Mouse (Mus musculus) MEL (cell line): ENCODE data around the gene Fhit. TPM values are rescaled to one million over a fixed set of nuclear protein-coding genes. Genes with fewer than 3 reads are reported as not detected.

ENCODE experiments used
- DNase-seq: peaks from one replicate; pipeline ENCODE4 v3.0.0; 2011; ENCODE audit warnings: low read depth, low spot score
- H3K27ac ChIP-seq: 2 replicates; pipeline ENCODE4 v1.5.1; 2012; ENCODE audit warnings: low read depth, mild to moderate bottlenecking, control low read depth, low read length, moderate library complexity; ENCODE audit not compliant: control insufficient read depth
- H3K27me3 ChIP-seq, 2 experiments: fragments of 150-350 bp in 1 of 2; sonication (generic) in 1 of 2; 2 replicates each; pipeline ENCODE4 v1.6.1; 2012; ENCODE audit warnings: low read length in 2 of 2, mild to moderate bottlenecking in 2 of 2, improper control_type of control experiment in 1 of 2, moderate library complexity in 1 of 2; ENCODE audit not compliant: insufficient read depth in 2 of 2, control insufficient read depth in 1 of 2
- H3K36me3 ChIP-seq, 2 experiments: 2 replicates each; pipeline ENCODE4 v1.6.1; 2012 to 2014; ENCODE audit warnings: low read length in 2 of 2, improper control_type of control experiment in 1 of 2, inconsistent platforms in 1 of 2, mild to moderate bottlenecking in 1 of 2; ENCODE audit not compliant: insufficient read depth in 2 of 2, control insufficient read depth in 1 of 2
- H3K4me1 ChIP-seq, 2 experiments: fragments of 150-350 bp in 1 of 2; sonication (generic) in 1 of 2; 2 replicates each; pipeline ENCODE4 v1.6.1; 2012; ENCODE audit warnings: low read length in 2 of 2, improper control_type of control experiment in 1 of 2, mild to moderate bottlenecking in 1 of 2; ENCODE audit not compliant: insufficient read depth in 2 of 2, control insufficient read depth in 1 of 2
- H3K4me3 ChIP-seq, 2 experiments: fragments of 150-350 bp in 1 of 2; sonication (generic) in 1 of 2; 2 replicates each; pipeline ENCODE4 v1.5.1; 2012; ENCODE audit warnings: low read depth in 2 of 2, low read length in 2 of 2, mild to moderate bottlenecking in 2 of 2, moderate library complexity in 2 of 2, control low read depth in 1 of 2, improper control_type of control experiment in 1 of 2; ENCODE audit not compliant: control insufficient read depth in 1 of 2, insufficient read depth in 1 of 2
- H3K79me2 ChIP-seq: 2 replicates; pipeline ENCODE4 v1.6.1; 2012; ENCODE audit warnings: mild to moderate bottlenecking, low read length, moderate library complexity; ENCODE audit not compliant: control insufficient read depth, poor library complexity, insufficient read depth
- H3K9ac ChIP-seq: 2 replicates; pipeline ENCODE4 v1.6.1; 2012; ENCODE audit warnings: low read depth, mild to moderate bottlenecking, control low read depth, low read length, moderate library complexity; ENCODE audit not compliant: control insufficient read depth, poor library complexity, severe bottlenecking
- H3K9me3 ChIP-seq: fragments of 150-350 bp; sonication (generic); replicated peaks from 2 replicates; pipeline ENCODE4 v1.6.1; 2012; ENCODE audit warnings: mild to moderate bottlenecking, low read length, improper control_type of control experiment, moderate library complexity; ENCODE audit not compliant: insufficient read depth
- CHD1 ChIP-seq: IDR thresholded peaks from 2 replicates; pipeline ENCODE4 v1.6.1; 2012; ENCODE audit warnings: low read depth, mild to moderate bottlenecking, inconsistent platforms, low read length, improper control_type of control experiment
- CHD2 ChIP-seq: IDR thresholded peaks from 2 replicates; pipeline ENCODE4 v1.6.1; 2011; ENCODE audit warnings: low read length, improper control_type of control experiment
- E2F4 ChIP-seq: IDR thresholded peaks from 2 replicates; pipeline ENCODE4 v1.6.1; 2011; ENCODE audit warnings: low read depth, low read length, improper control_type of control experiment, borderline replicate concordance
- ELF1 ChIP-seq: IDR thresholded peaks from 2 replicates; pipeline ENCODE4 v1.6.1; 2014; ENCODE audit warnings: low read depth, mild to moderate bottlenecking, inconsistent platforms, low read length, improper control_type of control experiment, moderate library complexity
- GABPA ChIP-seq: IDR thresholded peaks from 2 replicates; pipeline ENCODE4 v1.6.1; 2012; ENCODE audit warnings: low read depth, mild to moderate bottlenecking, inconsistent platforms, low read length, improper control_type of control experiment, moderate library complexity
- GATA1 ChIP-seq: IDR thresholded peaks from 2 replicates; pipeline ENCODE4 v1.6.1; 2011; ENCODE audit warnings: low read depth, low read length, improper control_type of control experiment
- HCFC1 ChIP-seq: IDR thresholded peaks from 2 replicates; pipeline ENCODE4 v1.6.1; 2012; ENCODE audit warnings: low read depth, mild to moderate bottlenecking, inconsistent platforms, low read length, improper control_type of control experiment, moderate library complexity
- JUND ChIP-seq: IDR thresholded peaks from 2 replicates; pipeline ENCODE4 v1.6.1; 2011; ENCODE audit warnings: low read depth, mild to moderate bottlenecking, improper control_type of control experiment, low read length
- KAT2A ChIP-seq: conservative IDR thresholded peaks from 2 replicates; pipeline ENCODE4 v1.6.1; 2012; ENCODE audit warnings: low read depth, low read length, improper control_type of control experiment, inconsistent platforms
- MAFK ChIP-seq: IDR thresholded peaks from 2 replicates; pipeline ENCODE4 v1.6.1; 2011; ENCODE audit warnings: low read depth, mild to moderate bottlenecking, low read length, improper control_type of control experiment, borderline replicate concordance
- MAX ChIP-seq: IDR thresholded peaks from 2 replicates; pipeline ENCODE4 v1.6.1; 2011; ENCODE audit warnings: low read length, improper control_type of control experiment
- MAZ ChIP-seq: IDR thresholded peaks from 2 replicates; pipeline ENCODE4 v1.6.1; 2012; ENCODE audit warnings: low read depth, mild to moderate bottlenecking, inconsistent platforms, low read length, improper control_type of control experiment
- MEF2A ChIP-seq: IDR thresholded peaks from 2 replicates; pipeline ENCODE4 v1.6.1; 2014; ENCODE audit warnings: low read depth, mild to moderate bottlenecking, inconsistent platforms, low read length, improper control_type of control experiment; ENCODE audit not compliant: poor library complexity, insufficient replicate concordance, severe bottlenecking; ENCODE audit errors: extremely low read depth
- MXI1 ChIP-seq: IDR thresholded peaks from 2 replicates; pipeline ENCODE4 v1.6.1; 2011; ENCODE audit warnings: mild to moderate bottlenecking, low read depth, low read length, improper control_type of control experiment
- MYC ChIP-seq: IDR thresholded peaks from 2 replicates; pipeline ENCODE4 v1.6.1; 2011; ENCODE audit warnings: low read depth, mild to moderate bottlenecking, low read length, improper control_type of control experiment, moderate library complexity
- NELFE ChIP-seq: IDR thresholded peaks from 2 replicates; pipeline ENCODE4 v1.6.1; 2011; ENCODE audit warnings: low read depth, low read length, improper control_type of control experiment
- POLR2A ChIP-seq, 2 experiments: IDR thresholded peaks; 2 replicates each; pipeline ENCODE4 v1.6.1; 2011 to 2012; ENCODE audit warnings: low read length in 2 of 2, mild to moderate bottlenecking in 2 of 2, control low read depth in 1 of 2, improper control_type of control experiment in 1 of 2, low read depth in 1 of 2, moderate library complexity in 1 of 2; ENCODE audit not compliant: control insufficient read depth in 1 of 2, insufficient read depth in 1 of 2, poor library complexity in 1 of 2
- POLR2AphosphoS2 ChIP-seq: IDR thresholded peaks from 2 replicates; pipeline ENCODE4 v1.6.1; 2011; ENCODE audit warnings: low read length, improper control_type of control experiment
- POLR2AphosphoS5 ChIP-seq: IDR thresholded peaks from 2 replicates; pipeline ENCODE4 v1.6.1; 2012; ENCODE audit warnings: low read depth, borderline replicate concordance, mild to moderate bottlenecking, inconsistent platforms, low read length, moderate library complexity, mixed read lengths
- RCOR1 ChIP-seq: IDR thresholded peaks from 2 replicates; pipeline ENCODE4 v1.6.1; 2012; ENCODE audit warnings: low read depth, mild to moderate bottlenecking, inconsistent platforms, low read length, improper control_type of control experiment
- SIN3A ChIP-seq: IDR thresholded peaks from 2 replicates; pipeline ENCODE4 v1.6.1; 2012; ENCODE audit warnings: low read length, improper control_type of control experiment, inconsistent platforms
- TAL1 ChIP-seq: IDR thresholded peaks from 2 replicates; pipeline ENCODE4 v1.6.1; 2012; ENCODE audit warnings: mild to moderate bottlenecking, inconsistent platforms, low read length, moderate library complexity, mixed read lengths
- USF1 ChIP-seq: IDR thresholded peaks from 2 replicates; pipeline ENCODE4 v1.6.1; 2014; ENCODE audit warnings: low read depth, mild to moderate bottlenecking, inconsistent platforms, low read length, improper control_type of control experiment, moderate library complexity
- USF2 ChIP-seq, 2 experiments: IDR thresholded peaks; 2 replicates each; pipeline ENCODE4 v1.6.1; 2011 to 2012; ENCODE audit warnings: improper control_type of control experiment in 2 of 2, low read length in 2 of 2, borderline replicate concordance in 1 of 2, inconsistent platforms in 1 of 2, low read depth in 1 of 2, mild to moderate bottlenecking in 1 of 2; ENCODE audit not compliant: insufficient read depth in 1 of 2
- ZC3H11A ChIP-seq: IDR thresholded peaks from 2 replicates; pipeline ENCODE4 v1.6.1; 2012; ENCODE audit warnings: low read depth, mild to moderate bottlenecking, inconsistent platforms, low read length, improper control_type of control experiment
- ZKSCAN1 ChIP-seq: IDR thresholded peaks from 2 replicates; pipeline ENCODE4 v1.6.1; 2012; ENCODE audit warnings: low read depth, mild to moderate bottlenecking, inconsistent platforms, low read length, improper control_type of control experiment, moderate library complexity
- ZMIZ1 ChIP-seq: IDR thresholded peaks from 2 replicates; pipeline ENCODE4 v1.6.1; 2012; ENCODE audit warnings: low read depth, mild to moderate bottlenecking, inconsistent platforms, low read length, improper control_type of control experiment, moderate library complexity
- polyA plus RNA-seq, 2 experiments: library from polyadenylated mRNA; stranded (reverse) in 1 of 2; unstranded in 1 of 2; fragments of >175 nt in 1 of 2; fragments of >200 nt in 1 of 2; gene quantifications; 2 replicates each; pipeline versions ENCODE4 v1.2.1 to v1.2.4; 2012; ENCODE audit warnings: low replicate concordance in 2 of 2, low read depth in 1 of 2; ENCODE audit not compliant: insufficient read length in 2 of 2, insufficient read depth in 1 of 2, missing spikeins in 1 of 2
- total RNA-seq: library from RNA; depleted of rRNA; stranded (reverse); fragments of 300-350 nt; gene quantifications from 2 replicates; pipeline ENCODE4 v1.2.3, GENCODE M21; 2012

Gene Fhit
- total and polyA plus RNA-seq, 3 experiments, result 0.77 to 1.3 TPM; not detected in 1

DNA sequence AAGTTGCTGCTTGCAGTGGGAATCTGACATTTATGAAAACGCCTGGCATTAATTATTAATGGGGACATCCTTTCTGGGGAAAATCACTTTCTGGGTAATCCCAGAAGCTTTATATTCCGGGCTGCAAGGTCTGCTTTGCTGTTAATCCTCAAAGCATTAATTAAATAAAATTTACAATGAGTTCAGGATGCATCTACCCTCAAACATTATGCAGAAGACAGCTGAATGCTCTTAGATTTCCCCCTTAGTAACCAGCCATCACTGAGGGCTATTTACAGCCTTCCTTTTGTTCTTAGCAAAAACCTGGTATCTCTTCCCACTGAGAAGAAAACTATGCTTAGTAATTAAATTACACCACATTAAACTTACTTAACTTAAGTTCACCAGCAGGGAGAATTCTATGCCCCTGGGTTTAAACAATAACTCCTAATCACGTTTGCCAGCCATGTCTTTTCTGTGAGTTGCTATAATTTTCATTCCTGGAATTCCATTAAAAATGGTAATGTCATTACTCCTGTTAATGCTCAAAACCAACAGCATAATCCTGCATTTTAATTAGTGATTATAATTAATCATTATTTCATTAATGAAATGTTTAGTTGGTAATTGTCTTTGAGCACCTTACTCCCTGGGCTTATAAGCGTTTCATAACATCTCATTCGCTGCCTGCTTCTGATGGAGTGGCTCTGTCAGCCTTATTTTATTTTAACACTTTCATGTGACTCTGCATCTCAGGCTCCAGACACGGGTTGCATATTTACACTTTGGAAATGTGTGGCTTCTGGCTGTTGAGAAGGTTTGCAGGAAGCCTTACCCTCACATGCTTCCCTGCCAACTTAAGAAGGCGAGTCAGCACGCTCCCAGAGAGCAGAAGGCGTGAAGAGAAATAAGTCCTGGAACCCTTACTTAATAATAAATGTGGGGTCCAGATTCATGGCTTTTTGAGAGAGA, 1517.3 kb downstream of the Fhit start:
- Histone ChIP-seq H3K4me3 (no peak overlapping the region), H3K4me1 (no peaks in the 10 kb centered on the region), H3K27ac (no peak overlapping the region), H3K9ac (no peak overlapping the region), H3K27me3 (no peaks in the 10 kb centered on the region), H3K79me2 (no peaks in the 10 kb centered on the region), H3K36me3 (0 out of 4 replicates have a peak, but pooled peaks cover 0 to under 1% of the 10 kb centered on the region in 2 experiments), H3K9me3 (no peaks in the 10 kb centered on the region)
- no peak for TF ChIP-seq POLR2A (IDR thresholded peaks at IDR 0.05; ENCODE audit: control insufficient read depth in 1 of 2, insufficient read depth in 1 of 2, low read depth in 1 of 2, low read length in 2 of 2, poor library complexity in 1 of 2)
- no peak for TF ChIP-seq MAX
- no peak for TF ChIP-seq CHD1
- TF ChIP-seq GABPA, result no peak
- no peak for TF ChIP-seq CHD2
- no peak for TF ChIP-seq MXI1
- TF ChIP-seq USF1, result no peak
- TF ChIP-seq GATA1, result no peak
- TF ChIP-seq MYC, result no peak
- TF ChIP-seq SIN3A, result no peak
- TF ChIP-seq HCFC1, result no peak
- no peak for TF ChIP-seq ZKSCAN1
- no peak for TF ChIP-seq MAZ
- no peak for TF ChIP-seq MAFK
- no peak for TF ChIP-seq NELFE
- no peak for DNase-seq

DNA sequence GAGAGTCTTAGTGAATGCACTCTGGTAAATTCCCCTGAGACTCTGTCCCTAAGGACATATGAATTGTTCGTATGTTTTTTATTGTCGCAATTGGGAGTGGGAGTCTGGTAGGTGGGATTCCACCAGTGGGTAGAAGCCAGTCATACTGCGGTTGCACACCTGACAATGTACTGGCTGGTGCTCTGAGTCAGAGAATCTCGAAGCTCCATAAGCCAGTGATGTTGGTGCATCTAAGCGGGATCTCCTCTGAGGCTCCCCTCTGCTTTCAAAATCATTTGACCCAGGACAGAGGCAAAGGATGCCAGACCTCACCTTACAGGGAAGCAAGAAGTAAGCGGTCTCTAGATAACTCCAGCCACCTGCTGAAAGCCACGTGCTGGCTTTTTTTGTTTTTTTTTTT, 1518.1 kb downstream of the Fhit start:
- H3K9ac ChIP-seq, result no peak overlapping the region
- H3K36me3 ChIP-seq, result peaks cover 0 to 4% of the 10 kb centered on the region in 2 experiments; a peak in 1 of 4 replicates
- H3K9me3 ChIP-seq, result no peaks in the 10 kb centered on the region
- no peak overlapping the region for H3K27ac ChIP-seq
- no peak for TF ChIP-seq ZMIZ1
- no peak for TF ChIP-seq POLR2AphosphoS2
- TF ChIP-seq ZC3H11A, result no peak
- TF ChIP-seq E2F4, result no peak
- no peak for TF ChIP-seq ELF1
- no peak for TF ChIP-seq JUND
- TF ChIP-seq CHD2, result no peak
- TF ChIP-seq MYC, result no peak
- TF ChIP-seq GATA1, result no peak
- no peak for TF ChIP-seq NELFE
- no peak for TF ChIP-seq TAL1
- TF ChIP-seq MEF2A, result no peak
- TF ChIP-seq MAFK, result no peak
- TF ChIP-seq USF2 (IDR thresholded peaks at IDR 0.05; ENCODE audit: borderline replicate concordance in 1 of 2, insufficient read depth in 1 of 2, low read depth in 1 of 2, low read length in 2 of 2), result no peak
- no peak for TF ChIP-seq RCOR1
- TF ChIP-seq POLR2A (IDR thresholded peaks at IDR 0.05; ENCODE audit: control insufficient read depth in 1 of 2, insufficient read depth in 1 of 2, low read depth in 1 of 2, low read length in 2 of 2, poor library complexity in 1 of 2), result no peak
- no peak for TF ChIP-seq MXI1
- no peak for TF ChIP-seq KAT2A
- no peak for TF ChIP-seq POLR2AphosphoS5
- no peak for TF ChIP-seq USF1
- TF ChIP-seq, all 39 proteins: peak for 0
- DNase-seq, result no peak
- Histone ChIP-seq H3K79me2 (no peaks in the 10 kb centered on the region), H3K27me3 (no peaks in the 10 kb centered on the region), H3K4me3 (no peak overlapping the region), H3K4me1 (no peaks in the 10 kb centered on the region)
